In genomic region chr2:84803963-84804362, GRCm38 (mm10) we compare ENCODE assay signal across 22 mouse cellular contexts. TPM values are rescaled to one million over a fixed set of nuclear protein-coding genes. Genes with fewer than 3 reads are reported as not detected.
"Had no signal": no experiment of that assay in that cellular context is flagged by ENCODE, and none has a peak within 500 bp of the region (broad histone marks: within the 10 kb centered on the region; RNA-seq: fewer than 3 reads in every experiment).

No protein-coding gene starts in this region.

- H3K27ac ChIP-seq: lung, embryonic 15.5 days; macrophage; midbrain, embryonic 12.5 days; neural tube, embryonic 12.5 days had no signal

- H3K27me3 ChIP-seq: liver, embryonic 13.5 days; lung, embryonic 15.5 days; megakaryocyte, embryonic 14.5 days; midbrain, embryonic 12.5 days; neural tube, embryonic 12.5 days had no signal

- H3K4me1 ChIP-seq: lung, embryonic 15.5 days; midbrain, embryonic 12.5 days; neural tube, embryonic 12.5 days had no signal

- H3K9me3 ChIP-seq: liver, embryonic 13.5 days; lung, embryonic 15.5 days; midbrain, embryonic 12.5 days; neural tube, embryonic 12.5 days had no signal

- H3K9ac ChIP-seq: liver, embryonic 13.5 days; lung, embryonic 15.5 days; midbrain, embryonic 12.5 days; neural tube, embryonic 12.5 days had no signal

- H3K4me2 ChIP-seq: liver, embryonic 13.5 days; lung, embryonic 15.5 days; midbrain, embryonic 12.5 days; neural tube, embryonic 12.5 days had no signal

- H3K4me3 ChIP-seq: liver, embryonic 13.5 days; lung, embryonic 15.5 days; megakaryocyte, embryonic 14.5 days; midbrain, embryonic 12.5 days; neural tube, embryonic 12.5 days had no signal

- ATAC-seq: lung, postnatal 0 days had no signal

- DNase-seq: liver, embryonic 13.5 days; lung, adult 2 months; lung, postnatal 14 days; lung, postnatal 36 days; midbrain, embryonic 14.5 days; right cerebral cortex, postnatal 14 days; right cerebral cortex, postnatal 4 days; spleen, adult 18-20 months; thymus, adult 18-20 months; thymus, postnatal 14 days; thymus, postnatal 36 days had no signal

- H3K36me3 ChIP-seq: lung, embryonic 15.5 days; midbrain, embryonic 12.5 days; neural tube, embryonic 12.5 days had no signal

RNA-seq across cellular contexts. Expression of gene Smtnl1, which starts 18.5 kb away (rescaled TPM):
- total RNA-seq: midbrain, postnatal 0 days; monocyte, adult 5-6 weeks; neutrophil, adult 5-6 weeks had no signal
- polyA plus RNA-seq: macrophage; midbrain, embryonic 14.5 days; midbrain, postnatal 0 days; neural tube, embryonic 12.5 days; neural tube, embryonic 14.5 days; stomach, embryonic 14.5 days had no signal

RNA-seq across cellular contexts. Expression of gene Serping1, which starts 28.7 kb away (rescaled TPM):
- total RNA-seq: monocyte, adult 5-6 weeks; neutrophil, adult 5-6 weeks had no signal

RNA-seq across cellular contexts. Expression of gene Slc43a1, which starts 34.7 kb away (rescaled TPM):
- total RNA-seq: monocyte, adult 5-6 weeks had no signal
